Mouse (Mus musculus) adipocyte (in vitro differentiated cells): ENCODE data around the gene Gh.
A peak's percentile ranks its signal among the peaks of the same experiment; 100 is the strongest.

Source experiments
- DNase-seq: peaks from one replicate; pipeline ENCODE4 v3.0.0-alpha.2; 2016; ENCODE audit warnings: low spot score

Gh gene

DNA sequence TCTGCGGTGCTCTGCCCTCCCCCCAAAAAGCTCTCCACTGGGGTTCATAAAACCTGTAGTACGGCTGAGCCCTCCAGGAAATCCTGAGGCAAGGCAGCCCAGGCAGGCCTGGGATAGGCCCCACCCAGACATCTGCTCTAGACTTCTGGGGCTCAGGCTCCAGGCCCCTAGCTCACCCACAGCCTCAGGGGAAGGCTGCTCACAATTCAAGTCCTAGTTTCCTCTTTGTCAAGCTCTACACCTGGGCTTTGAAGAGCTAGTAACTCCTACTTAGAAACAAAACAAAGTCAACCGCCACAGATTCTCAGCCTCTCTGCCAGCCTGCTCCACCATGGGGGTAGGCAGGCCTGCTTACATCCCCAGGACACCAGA lies 32.6 kb downstream of the Gh start:
- peak; percentile 38 for DNase-seq

DNA sequence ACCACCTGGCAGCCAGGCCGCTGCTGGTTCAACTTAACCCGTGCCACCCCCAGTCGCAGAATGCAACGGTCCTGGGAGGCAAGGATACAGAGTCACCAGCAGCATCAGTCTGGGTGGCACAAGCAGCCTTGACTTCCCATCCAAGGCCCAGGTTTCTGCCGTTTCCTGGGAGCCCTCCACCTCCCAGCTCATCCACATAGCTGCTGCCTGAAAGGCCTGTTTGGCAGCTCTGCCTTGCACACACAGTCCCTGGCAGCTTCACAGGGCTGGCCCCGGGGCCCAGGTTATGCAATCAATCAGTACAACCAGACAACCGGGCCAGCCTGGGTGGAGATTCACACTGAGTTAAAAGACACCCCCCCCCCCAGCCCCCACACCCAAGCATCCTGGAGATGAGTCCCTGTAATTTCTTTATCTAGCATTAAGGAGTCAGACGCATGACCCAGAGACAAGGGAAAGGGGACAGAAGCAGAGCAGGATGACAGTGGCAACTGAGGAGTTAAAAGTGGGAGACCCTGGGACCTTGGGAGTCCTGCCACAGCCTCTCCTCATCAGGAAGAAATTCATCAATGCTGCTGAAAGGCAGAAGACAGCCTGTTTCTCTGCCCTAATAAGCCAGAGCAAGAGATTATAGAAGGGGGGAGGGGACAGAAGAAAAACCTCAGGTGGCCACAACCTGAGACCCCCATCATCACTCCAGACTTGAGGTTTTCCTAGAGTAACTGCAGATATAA lies 33.2 kb downstream of the Gh start:
- peak; percentile 92 for DNase-seq

DNA sequence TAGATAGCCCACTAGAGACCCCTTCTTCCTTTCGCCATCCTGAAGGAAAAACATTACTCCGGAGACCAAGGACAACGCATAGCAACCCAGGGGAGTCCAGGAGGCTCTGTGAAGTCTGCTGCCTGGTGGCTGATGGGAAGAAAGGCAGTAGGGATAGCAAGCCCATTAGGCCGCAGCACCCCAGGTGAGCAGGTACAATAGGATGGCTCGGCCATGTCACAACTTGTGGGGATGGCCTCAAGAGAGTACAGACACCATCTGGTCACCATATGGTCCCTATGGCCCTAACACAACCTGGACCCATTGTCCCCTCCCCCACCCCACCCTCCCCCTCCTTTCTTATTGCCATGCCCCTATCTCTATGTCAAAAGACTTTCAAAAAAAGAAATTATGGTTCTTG lies 33.8 kb downstream of the Gh start:
- DNase-seq: no peak

DNA sequence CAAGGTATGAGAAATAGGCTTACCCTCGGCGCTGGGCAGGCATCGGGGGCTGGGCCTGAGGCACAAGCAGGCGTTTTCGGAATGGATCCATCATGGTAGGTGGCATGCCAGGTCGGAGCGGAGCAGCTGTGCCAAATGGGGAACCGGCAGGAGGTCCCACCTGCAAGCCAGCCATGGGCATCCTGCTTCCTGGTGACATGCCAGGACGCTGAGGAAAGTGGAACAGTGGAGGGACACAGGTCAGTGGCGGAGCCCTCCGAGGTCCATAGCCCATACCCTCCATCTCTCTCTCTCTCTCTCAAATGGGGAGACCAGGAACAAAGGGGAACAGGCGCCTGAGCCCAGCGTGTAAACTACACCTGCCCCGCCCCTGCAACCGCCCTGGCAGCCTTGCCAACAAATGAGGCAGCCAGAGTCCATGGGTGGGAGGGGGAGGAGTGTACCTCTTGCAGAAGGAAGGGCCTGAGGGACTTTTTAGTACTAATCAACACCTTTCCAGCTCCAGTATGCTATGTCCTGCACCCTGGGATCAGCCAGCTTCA lies 34.3 kb downstream of the Gh start:
- no peak for DNase-seq

DNA sequence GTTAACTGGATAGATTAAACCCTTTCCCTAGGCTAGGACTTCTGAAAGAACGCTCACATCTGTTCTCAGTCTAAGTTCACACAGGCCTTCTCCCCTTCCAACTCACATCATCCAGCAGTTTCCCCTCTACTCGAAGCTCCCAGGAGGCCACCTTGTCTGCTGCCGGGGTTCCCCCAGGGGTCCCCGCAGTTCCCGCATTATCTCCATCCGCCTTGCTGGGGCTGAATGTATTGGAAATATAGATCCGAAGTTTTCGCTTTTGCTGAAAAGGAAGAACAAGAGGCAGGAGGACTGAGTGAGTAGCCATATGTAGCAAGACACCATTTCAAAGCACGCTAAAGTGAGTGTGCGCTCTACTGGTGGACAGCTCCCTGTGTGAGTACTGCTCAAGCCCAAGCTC lies 35.2 kb downstream of the Gh start:
- no peak for DNase-seq

DNA sequence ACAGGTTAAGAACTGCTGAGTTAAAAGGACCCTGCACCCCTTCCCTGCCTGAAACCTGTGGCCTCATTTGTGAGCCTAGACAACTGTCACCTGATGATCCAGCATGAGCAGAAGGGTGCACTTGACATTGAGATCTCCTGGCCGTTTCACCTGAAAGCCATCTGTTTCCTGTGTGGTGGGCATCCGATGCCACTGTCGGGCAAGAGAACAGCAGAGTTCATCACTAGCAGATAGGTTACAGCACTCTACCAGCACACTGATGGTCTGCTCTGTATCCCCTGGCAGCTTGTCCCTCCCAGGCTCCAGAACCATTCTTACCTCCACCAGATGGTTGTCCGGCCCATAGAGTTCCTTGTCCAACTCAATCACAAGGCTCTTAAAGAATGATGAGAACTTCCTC lies 36.1 kb downstream of the Gh start:
- DNase-seq: no peak

DNA sequence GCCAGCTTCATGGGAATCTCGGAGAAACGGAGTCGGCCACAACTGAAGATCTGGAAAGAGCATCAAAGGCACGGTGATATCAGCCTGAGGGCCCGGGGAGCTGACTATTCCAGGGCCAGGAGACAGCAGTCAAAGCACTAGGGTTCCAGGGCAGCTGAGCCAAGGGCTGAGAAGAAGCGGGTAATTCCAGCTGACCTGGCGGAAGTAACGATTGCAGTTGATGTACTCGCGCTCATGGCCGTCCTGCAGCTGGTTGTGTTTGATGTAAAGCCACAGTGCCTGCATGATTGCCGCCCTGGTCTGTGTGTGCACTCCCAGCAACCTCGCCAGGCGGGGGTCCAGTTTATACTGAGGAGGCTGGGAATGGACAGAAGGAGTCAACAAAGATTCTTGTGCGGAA lies 36.7 kb downstream of the Gh start:
- no peak for DNase-seq

DNA sequence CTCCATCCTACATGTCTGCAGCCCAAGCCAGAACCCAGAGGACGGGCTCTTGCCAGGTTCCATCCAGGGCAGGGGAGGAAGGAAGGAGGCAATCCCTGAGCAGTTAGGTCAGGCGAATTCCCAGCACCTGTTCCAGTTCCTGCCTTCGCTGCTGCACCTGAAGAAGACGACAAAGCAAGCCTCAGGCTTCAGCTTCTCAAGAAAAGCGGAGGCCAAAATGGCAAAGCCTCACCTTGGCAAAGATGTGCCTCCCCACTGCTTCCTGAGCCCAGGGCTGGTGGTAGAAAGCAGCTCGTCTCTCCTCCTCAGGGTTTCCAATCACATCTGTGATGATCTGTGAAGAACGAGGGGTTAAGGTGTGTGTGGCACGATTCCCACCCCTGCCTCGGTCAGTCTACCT lies 37.7 kb downstream of the Gh start:
- no peak for DNase-seq

DNA sequence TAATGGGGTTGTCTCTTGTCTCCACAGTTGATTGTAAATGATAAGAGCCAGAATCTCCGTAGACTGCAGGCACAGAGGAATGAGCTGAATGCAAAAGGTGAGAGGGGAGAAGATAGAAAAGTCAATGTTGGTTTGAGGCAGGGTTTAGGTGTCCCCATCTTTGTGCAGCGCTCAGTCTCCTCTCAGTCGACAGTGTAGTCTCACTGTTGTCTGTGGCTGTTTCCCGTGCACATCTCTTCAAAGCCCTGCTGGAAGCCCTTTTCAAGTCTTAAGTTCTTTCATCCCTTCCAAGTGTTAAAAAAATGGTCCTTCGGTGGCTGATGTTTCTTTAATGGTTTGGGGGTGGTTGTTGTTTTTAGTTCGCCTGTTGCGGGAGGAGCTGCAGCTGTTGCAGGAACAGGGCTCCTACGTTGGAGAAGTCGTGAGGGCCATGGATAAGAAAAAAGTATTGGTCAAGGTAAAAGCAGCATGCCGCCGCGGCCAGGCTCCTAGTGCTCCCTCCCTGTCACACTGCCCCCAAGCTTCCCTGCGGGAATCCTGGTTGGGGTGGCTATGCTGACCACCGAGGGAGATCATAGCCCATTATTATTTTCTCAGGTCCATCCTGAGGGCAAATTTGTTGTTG lies 40.7 kb downstream of the Gh start:
- no peak for DNase-seq

DNA sequence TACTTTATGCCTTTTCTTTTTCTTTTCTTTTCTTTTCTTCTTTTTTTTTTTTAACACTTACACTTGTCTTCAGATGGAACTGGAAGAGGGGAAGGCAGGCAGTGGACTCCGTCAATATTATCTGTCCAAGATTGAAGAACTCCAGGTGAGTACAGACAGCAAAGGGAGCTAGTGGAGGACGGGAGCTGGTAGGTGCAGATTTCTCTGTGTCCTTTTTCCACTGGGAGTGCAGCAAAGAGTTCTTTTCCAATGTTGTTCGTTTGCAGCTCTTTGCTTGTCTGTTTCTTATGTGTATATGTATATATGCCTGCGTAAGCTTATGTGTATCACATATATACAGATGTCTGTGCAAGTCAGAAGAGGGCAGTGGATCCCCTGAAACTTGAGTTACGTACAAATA lies 44.9 kb downstream of the Gh start:
- DNase-seq: no peak

DNA sequence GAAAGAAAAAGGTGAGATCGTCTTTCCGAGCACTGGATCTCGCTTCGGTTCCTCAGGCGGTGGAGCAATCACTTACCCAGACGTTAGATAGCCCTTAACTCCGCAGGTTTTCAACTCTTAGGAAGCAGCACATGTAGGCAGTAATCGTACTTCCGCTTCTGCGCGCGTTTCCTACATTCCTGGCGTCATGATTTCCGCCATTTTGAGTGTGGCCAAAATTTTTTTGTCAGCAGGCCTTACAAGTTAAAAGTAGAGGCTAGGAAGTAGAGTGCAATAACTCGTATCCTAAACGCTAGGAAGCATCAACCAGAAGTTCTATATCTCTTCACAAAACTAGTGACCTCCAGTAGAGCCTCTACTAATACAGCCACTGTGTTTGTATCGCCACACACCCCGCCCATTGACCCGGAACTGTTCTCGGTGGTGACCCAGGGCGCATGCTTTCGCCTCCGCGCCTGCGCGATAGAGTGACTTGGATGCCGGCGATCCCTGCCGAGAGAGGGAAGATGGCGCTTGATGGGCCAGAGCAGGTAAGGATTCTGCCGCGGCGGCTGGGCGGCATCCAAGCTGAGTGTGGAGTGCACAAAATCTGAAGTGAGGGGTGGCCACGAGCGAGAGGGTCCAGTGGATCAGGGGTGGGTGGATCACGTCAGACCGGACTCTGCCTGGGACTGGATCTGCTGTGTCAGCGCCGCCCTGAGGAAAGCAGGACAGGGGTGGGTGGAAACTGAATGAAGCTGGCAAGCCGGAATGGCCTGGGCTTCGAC lies 45.8 kb downstream of the Gh start, which contains the start of the genes Ftsj3 and Psmc5:
TSS of gene Ftsj3 (minus strand) at position 395 of the 767 bp plus-strand sequence.
TSS of gene Psmc5 (plus strand) at position 470 of the 767 bp plus-strand sequence.
- peak; percentile 98 for DNase-seq

DNA sequence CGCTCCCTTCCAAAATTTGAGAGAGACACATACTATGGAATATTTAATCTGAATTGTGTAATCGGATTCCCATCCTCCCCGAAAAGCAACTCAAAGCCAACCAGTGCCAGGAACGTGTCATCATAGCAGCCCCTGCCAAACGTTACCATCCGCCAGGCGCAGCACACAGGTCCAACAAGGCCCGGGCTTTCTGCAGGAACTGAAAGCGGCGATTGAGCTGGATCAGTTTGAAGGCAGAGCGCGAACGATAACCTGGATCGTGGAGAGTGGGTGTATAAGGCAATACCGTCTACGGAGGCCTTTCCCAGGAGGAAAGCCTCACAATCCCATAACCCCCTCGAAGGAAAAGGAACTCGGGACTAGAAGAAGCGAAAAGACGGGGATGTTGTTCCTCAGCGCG lies 46.5 kb downstream of the Gh start:
- peak; percentile 69 for DNase-seq

DNA sequence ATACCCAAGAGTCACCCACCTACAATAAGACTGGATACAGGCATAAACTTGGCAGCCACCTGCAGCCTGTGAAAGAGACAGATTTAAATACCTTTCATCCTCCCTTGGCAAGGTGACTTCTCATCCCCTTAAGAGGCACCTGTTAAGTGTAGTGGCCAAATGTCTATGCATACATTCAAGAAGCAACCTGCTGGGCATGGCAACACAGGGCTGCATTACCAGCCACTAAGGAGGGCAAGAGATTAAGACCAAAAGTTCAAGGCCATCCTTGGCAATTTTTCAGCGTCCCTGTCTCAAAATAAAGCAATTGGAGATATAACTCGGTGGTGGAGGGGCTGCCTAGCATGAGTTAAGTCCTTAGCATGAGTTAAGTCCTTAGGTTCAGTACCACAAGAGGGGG lies 46.9 kb downstream of the Gh start:
- DNase-seq: no peak
